Mouse (Mus musculus) cerebellum, adult 2 months (tissue): ENCODE results near the gene Ulk4.

ENCODE experiments used
- CTCF ChIP-seq: fragments of 200-500 bp; IDR thresholded peaks from 2 replicates; pipeline ENCODE4 v1.5.1; 2011; ENCODE audit warnings: low read depth, mild to moderate bottlenecking, control low read depth, low read length, moderate library complexity, borderline replicate concordance; ENCODE audit not compliant: insufficient read depth
- POLR2A ChIP-seq: fragments of 200-500 bp; IDR thresholded peaks from 2 replicates; pipeline ENCODE4 v1.6.1; 2011; ENCODE audit warnings: low read length, control low read depth, borderline replicate concordance; ENCODE audit not compliant: insufficient read depth

- TF ChIP-seq CTCF (no peak), POLR2A (no peak)
These were observed 295.2 kb downstream of the Ulk4 start for GRCm38 (mm10) chr9:120981777-120982176.
